Mouse (Mus musculus) naive thymus-derived CD4-positive, alpha-beta T cell, adult 2 months (primary cell): ENCODE measurements around the gene Eva1c.
A peak's percentile ranks its signal among the peaks of the same experiment; 100 is the strongest.

ENCODE experiments used
- DNase-seq: peaks from one replicate; pipeline ENCODE4 v3.0.0-alpha.2; 2011; ENCODE audit warnings: low read depth

The Eva1c gene

GRCm38 (mm10) chr16:90826041-90826440 lies 478 bp upstream of the Eva1c start:
- no peak for DNase-seq

GRCm38 (mm10) chr16:90827498-90827897 lies 979 bp downstream of the Eva1c start:
- DNase-seq, result no peak

DNA sequence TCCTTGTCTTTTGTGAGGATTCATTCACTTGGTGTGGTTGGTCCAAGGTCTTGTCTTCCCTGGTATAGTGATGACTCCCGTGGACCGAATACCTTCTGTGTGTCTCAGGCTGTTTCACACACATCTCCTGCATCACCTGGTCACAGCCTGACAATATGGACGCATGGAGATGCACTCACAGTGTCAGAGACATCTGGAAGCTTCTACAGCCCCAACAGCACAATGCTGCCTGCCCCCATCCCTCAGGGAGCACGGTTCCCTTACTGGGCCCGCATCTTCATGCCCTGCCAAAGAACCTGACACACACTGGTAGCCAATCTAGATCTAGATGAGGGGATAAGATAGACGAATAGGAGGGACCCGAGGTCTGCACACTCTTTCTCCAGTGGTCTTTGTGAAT lies 2.6 kb downstream of the Eva1c start:
- DNase-seq, result no peak

DNA sequence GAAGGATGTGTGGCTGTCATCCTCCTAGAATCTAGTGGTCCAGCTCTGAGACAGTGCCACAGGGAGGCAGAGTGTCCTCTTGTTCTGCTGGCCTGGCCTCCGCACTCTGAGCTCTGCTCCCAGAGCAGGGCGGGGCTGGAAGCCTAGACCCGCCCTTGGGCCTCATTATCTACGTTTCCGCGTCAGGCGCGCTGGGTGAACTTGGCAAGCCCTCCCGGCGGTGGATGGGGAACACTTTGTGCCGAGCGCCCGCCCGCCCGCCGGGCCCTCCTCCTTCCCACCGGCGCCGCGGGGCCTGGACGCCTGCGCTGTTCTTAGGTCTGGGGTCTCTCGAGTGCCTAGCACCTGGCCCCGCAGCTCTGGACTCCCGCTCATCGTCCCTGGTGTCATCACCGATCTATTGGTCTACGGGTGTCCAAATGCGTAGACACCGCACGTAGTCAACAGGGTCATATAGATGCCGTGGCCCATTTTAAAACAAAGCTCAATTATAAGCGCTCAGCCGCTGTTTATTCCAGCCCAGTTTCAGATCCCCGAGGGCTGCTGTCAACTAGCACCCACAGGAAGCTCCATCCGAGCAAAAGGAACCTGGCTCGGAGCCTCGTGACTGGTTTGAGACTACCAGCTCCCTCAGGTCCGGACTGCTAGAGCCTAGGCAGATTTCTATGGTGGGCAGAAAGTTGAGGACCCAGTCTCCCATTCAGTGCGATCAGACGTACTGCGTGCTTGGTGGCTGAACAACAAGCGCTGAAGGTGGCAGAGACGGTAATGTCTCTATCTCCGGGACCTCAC lies 3.6 kb downstream of the Eva1c start:
- peak; percentile 35 for DNase-seq

- DNase-seq, result no peak
Measured at GRCm38 (mm10) chr16:90830686-90831439, 4.3 kb downstream of the Eva1c start.

GRCm38 (mm10) chr16:90831676-90832075 lies 5.2 kb downstream of the Eva1c start:
- no peak for DNase-seq

GRCm38 (mm10) chr16:90832495-90832894 lies 6.0 kb downstream of the Eva1c start:
- DNase-seq, result no peak

GRCm38 (mm10) chr16:90833041-90833791 lies 6.7 kb downstream of the Eva1c start:
- DNase-seq, result no peak

DNA sequence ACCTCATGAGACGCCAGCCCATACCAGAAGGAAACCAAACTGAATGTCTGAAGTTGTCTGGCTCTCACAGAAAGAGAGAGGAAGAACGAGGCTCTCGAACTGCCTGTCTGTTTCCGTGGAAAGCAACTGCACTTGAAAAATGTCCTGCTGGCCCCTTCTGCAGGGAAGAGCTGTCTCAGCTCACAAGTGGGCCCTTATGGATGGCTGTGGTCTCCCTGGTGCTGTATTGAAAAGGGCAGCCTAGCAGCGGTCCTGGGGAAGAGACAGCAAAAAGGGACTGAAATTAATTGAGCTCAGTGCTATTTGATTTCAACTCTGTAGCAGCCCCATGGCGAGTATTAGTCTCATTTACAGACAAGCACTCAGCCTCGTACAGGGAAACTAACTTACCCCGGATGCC lies 10.9 kb downstream of the Eva1c start:
- no peak for DNase-seq

- no peak for DNase-seq
Measured at GRCm38 (mm10) chr16:90842164-90842563, 15.6 kb downstream of the Eva1c start.

- DNase-seq, result no peak
Measured at GRCm38 (mm10) chr16:90845038-90845437, 18.5 kb downstream of the Eva1c start.

- DNase-seq, result no peak
Measured at GRCm38 (mm10) chr16:90845591-90845990, 19.1 kb downstream of the Eva1c start.

DNA sequence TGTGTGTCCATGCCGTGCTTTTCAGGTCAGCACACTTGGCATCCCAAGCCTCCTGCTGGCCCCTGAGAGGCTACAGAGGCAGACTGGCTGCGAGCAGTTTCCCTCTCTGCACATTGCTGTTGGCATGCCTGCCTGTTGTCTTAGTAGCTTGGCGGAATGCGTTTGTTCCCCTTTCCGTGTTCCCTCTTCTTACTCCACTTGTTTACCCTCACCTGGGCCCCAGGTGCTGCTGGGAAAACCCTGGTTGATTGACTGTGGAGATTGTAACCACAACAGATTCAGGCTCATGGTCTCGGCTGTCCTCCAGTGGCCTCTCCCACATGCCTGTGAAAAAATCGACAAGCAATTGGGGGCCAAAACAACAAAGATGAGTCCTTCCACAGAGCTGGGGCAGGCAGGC lies 22.2 kb downstream of the Eva1c start:
- DNase-seq, result no peak

GRCm38 (mm10) chr16:90849262-90849661 lies 22.7 kb downstream of the Eva1c start:
- no peak for DNase-seq

- DNase-seq, result no peak
Measured at GRCm38 (mm10) chr16:90850881-90851280, 24.4 kb downstream of the Eva1c start.

DNA sequence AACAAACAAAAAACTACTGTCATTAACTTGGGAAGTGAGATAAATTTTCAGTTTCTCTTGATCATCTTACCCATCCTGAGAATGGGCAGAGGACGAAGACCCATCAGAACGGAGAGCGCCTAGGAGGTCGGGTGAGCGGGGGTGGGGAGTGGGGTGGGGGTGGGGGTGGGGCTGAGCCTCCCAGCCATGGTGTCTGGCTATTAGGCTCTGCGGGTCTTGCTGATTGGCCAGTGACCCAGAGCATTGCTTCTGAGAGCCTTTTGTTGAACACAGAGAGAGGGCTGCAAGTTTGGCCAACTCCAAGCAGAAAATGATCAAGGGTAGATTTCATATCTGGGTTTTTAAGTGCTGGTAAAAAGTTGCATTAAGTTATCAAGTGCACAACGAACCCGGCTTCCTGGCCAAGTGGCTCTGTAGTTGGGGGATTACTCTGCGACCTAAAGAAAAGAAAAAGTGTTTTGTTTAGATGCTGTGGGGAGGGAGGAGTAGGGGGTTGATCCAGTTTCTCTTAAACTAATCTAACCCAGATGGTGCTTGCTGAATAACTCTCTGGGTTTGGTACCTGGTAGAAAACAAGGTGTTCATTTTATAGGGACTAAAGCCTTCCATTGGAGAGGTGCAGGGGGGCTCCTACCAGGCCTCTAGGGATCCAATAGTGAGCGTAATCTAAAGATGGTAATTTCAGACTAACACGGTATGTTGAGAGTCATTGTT lies 25.3 kb downstream of the Eva1c start:
- DNase-seq, result no peak

DNA sequence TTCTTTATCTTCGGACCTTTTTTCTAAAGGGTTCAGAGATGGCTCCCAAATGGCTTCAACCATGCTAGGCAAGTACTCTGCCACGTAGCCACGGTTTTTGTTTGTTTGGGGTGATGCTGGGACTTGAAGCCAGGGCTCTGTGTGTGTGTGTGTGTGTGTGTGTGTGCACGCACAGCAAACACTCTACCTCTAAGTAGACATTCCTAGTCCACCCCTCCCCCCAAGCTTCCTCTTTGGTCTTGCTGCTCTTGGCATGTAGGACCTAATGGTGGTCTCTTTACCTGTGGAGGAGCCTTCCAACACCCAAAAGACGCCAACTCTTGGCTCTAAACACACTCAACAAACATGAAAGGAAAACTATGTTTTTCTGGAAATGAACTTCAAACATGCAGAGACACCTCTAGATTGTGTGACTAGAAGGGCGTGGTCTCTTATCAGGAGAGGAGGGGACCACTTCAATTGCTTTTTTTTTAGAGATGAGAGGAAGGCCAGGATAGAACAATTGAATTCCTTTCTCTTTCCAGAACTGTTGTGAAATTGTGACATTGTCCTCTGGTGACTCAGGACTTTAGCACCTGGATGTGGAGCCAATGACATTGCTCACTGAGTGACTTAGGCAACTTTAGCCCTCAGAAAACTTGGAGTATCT lies 30.2 kb downstream of the Eva1c start:
- no peak for DNase-seq

DNA sequence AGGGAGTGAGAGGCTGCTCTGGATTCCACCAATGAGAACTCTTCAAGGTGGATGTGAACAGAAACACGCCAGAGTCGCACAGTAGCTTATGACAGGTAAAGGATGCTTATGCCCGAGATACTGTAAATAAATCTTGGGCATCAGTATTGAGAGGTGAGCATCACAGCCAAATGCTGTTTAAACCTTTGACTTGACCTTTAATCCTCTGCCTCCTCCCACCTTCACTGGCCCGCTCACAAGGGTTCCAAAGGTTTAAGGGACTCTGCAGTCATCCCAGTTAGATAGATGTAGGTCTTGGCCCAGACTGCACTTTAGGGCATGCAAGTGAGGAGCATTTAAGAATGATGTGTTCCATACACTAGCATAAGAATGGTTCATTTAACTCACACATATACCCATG lies 31.7 kb downstream of the Eva1c start:
- no peak for DNase-seq

- DNase-seq, result no peak
Measured at GRCm38 (mm10) chr16:90863036-90863435, 36.5 kb downstream of the Eva1c start.

- no peak for DNase-seq
Measured at GRCm38 (mm10) chr16:90863468-90864046, 37.0 kb downstream of the Eva1c start.

DNA sequence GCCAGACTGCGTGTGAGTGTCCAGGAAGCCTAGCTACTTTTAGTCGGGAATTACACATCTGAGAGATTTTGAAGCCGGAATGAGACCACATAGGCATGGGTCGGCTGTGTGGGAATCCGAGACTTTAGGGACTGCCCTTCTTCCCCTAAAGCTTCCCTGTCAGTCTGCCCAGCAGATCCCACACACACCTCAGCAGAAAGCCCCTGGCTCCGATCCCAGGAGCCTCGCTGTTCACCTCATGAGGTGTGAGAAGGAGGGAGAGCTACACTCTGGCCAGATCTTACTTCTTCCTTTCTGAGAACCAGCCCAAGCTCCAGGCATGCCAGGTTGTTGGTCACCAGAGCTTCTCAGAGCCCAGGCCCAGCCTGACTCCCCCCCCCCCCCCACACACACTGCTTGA lies 38.2 kb downstream of the Eva1c start:
- no peak for DNase-seq
